Mouse (Mus musculus) spleen, adult 12 weeks (tissue): ENCODE measurements around the gene Gpr160.
"Not testable (repeated sequence)": the region's sequence is repeated elsewhere in the genome, so short reads cannot be mapped to it uniquely, and the experiment has no call there.

Source experiments
- DNase-seq: peaks from one replicate; pipeline ENCODE4 v3.0.0; 2022; ENCODE audit warnings: low spot score

The Gpr160 gene

GRCm38 (mm10) chr3:30855604-30856458 is at the start of gene Gpr160:
TSS of gene Gpr160 (plus strand) at chr3:30855950.
- DNase-seq = peak; percentile 33

- no peak for DNase-seq
Observed at GRCm38 (mm10) chr3:30812881-30813280, 42.9 kb upstream of the Gpr160 start.

GRCm38 (mm10) chr3:30818630-30819125 is 37.1 kb upstream of the Gpr160 start:
- no peak for DNase-seq

- no peak for DNase-seq
Observed at GRCm38 (mm10) chr3:30822163-30822562, 33.6 kb upstream of the Gpr160 start.

GRCm38 (mm10) chr3:30826069-30826468 is 29.7 kb upstream of the Gpr160 start:
- DNase-seq = no peak

GRCm38 (mm10) chr3:30831848-30832606 is 23.7 kb upstream of the Gpr160 start:
- DNase-seq = no peak

- DNase-seq = no peak
Observed at GRCm38 (mm10) chr3:30833254-30833653, 22.5 kb upstream of the Gpr160 start.

- no peak for DNase-seq
Observed at GRCm38 (mm10) chr3:30845755-30846154, 10.0 kb upstream of the Gpr160 start.

- no peak for DNase-seq
Observed at GRCm38 (mm10) chr3:30847413-30847812, 8.3 kb upstream of the Gpr160 start.

GRCm38 (mm10) chr3:30851422-30851821 is 4.3 kb upstream of the Gpr160 start:
- DNase-seq = no peak

GRCm38 (mm10) chr3:30853596-30853995 is 2.2 kb upstream of the Gpr160 start:
- DNase-seq = no peak

GRCm38 (mm10) chr3:30859599-30859998 is 3.8 kb downstream of the Gpr160 start:
- not testable (repeated sequence) for DNase-seq

GRCm38 (mm10) chr3:30860705-30861104 is 5.0 kb downstream of the Gpr160 start:
- DNase-seq = no peak

GRCm38 (mm10) chr3:30863712-30864435 is 8.1 kb downstream of the Gpr160 start:
- DNase-seq = no peak

GRCm38 (mm10) chr3:30864640-30865039 is 8.9 kb downstream of the Gpr160 start:
- no peak for DNase-seq

GRCm38 (mm10) chr3:30868176-30868575 is 12.4 kb downstream of the Gpr160 start:
- no peak for DNase-seq

- no peak for DNase-seq
Observed at GRCm38 (mm10) chr3:30868625-30869024, 12.9 kb downstream of the Gpr160 start.

GRCm38 (mm10) chr3:30869995-30870394 is 14.2 kb downstream of the Gpr160 start:
- no peak for DNase-seq

- no peak for DNase-seq
Observed at GRCm38 (mm10) chr3:30876709-30877108, 21.0 kb downstream of the Gpr160 start.

- no peak for DNase-seq
Observed at GRCm38 (mm10) chr3:30887449-30887848, 31.7 kb downstream of the Gpr160 start.

GRCm38 (mm10) chr3:30889014-30889413 is 33.3 kb downstream of the Gpr160 start:
- DNase-seq = no peak

GRCm38 (mm10) chr3:30896721-30897120 is 41.0 kb downstream of the Gpr160 start:
- no peak for DNase-seq
